Mouse (Mus musculus) 3T3-L1 (cell line): ENCODE data around the gene Acp5.
A peak's percentile ranks its signal among the peaks of the same experiment; 100 is the strongest.

Source experiments
- DNase-seq: peaks from one replicate; pipeline ENCODE4 v3.0.0-alpha.2; 2015; ENCODE audit warnings: low read depth, low spot score

Gene Acp5

GRCm38 (mm10) chr9:22143108-22144037 is 7.9 kb upstream of the Acp5 start:
- peak; percentile 91 for DNase-seq

- DNase-seq = no peak
Measured at GRCm38 (mm10) chr9:22139746-22140145, 4.2 kb upstream of the Acp5 start.

- DNase-seq = peak; percentile 58
Measured at GRCm38 (mm10) chr9:22138480-22138879, 3.0 kb upstream of the Acp5 start.

GRCm38 (mm10) chr9:22136765-22137547 is 1.4 kb upstream of the Acp5 start:
- no peak for DNase-seq

- DNase-seq = no peak
Measured at GRCm38 (mm10) chr9:22134988-22135643, 395 bp downstream of the Acp5 start.

- DNase-seq = no peak
Measured at GRCm38 (mm10) chr9:22134246-22134890, 1.1 kb downstream of the Acp5 start.

- DNase-seq = no peak
Measured at GRCm38 (mm10) chr9:22132220-22132619, 3.3 kb downstream of the Acp5 start.

- no peak for DNase-seq
Measured at GRCm38 (mm10) chr9:22131226-22131981, 4.1 kb downstream of the Acp5 start.

- DNase-seq = no peak
Measured at GRCm38 (mm10) chr9:22125246-22126027, 10.1 kb downstream of the Acp5 start.

GRCm38 (mm10) chr9:22124169-22124568 is 11.3 kb downstream of the Acp5 start:
- DNase-seq = no peak

- no peak for DNase-seq
Measured at GRCm38 (mm10) chr9:22123069-22123609, 12.4 kb downstream of the Acp5 start.

GRCm38 (mm10) chr9:22122005-22122404 is 13.5 kb downstream of the Acp5 start:
- no peak for DNase-seq

GRCm38 (mm10) chr9:22121545-22121944 is 14.0 kb downstream of the Acp5 start:
- no peak for DNase-seq

GRCm38 (mm10) chr9:22119543-22119942 is 16.0 kb downstream of the Acp5 start:
- no peak for DNase-seq

- DNase-seq = peak; percentile 78
Measured at GRCm38 (mm10) chr9:22117754-22118456, 17.6 kb downstream of the Acp5 start.

GRCm38 (mm10) chr9:22116740-22117426 is 18.6 kb downstream of the Acp5 start, which contains the start of gene Elof1:
Elof1 (minus strand) TSS chr9:22117172.
- peak; percentile 98 for DNase-seq

GRCm38 (mm10) chr9:22116086-22116485 is 19.4 kb downstream of the Acp5 start:
- peak; percentile 23 for DNase-seq

GRCm38 (mm10) chr9:22115635-22116034 is 19.9 kb downstream of the Acp5 start:
- DNase-seq = no peak
